Mouse (Mus musculus): ENCODE results near the gene Tnfrsf25.

DNA sequence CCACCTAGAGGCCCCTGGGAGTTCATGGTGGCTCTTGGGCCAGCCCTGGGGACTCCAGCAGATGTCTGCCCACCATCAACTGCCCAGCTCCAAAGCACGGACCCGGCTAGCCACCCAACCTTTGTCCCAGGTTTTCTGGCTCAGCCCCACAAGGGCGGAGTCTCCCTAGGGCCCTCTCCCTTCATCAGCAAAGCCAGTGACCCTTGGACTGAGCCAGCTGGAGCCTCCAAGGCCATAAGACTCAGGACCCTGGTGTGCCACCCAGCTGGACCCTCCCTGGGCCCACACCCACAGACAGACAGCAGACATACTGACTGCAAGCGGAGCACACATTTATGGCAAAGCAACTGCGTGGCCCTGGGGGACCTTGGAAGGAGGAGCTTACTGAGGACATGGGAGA is 13.1 kb downstream of the Tnfrsf25 start:
- TF ChIP-seq POLR2A (IDR thresholded peaks at IDR 0.05; ENCODE audit: control insufficient read depth, extremely low read depth, insufficient read depth, low read length, poor library complexity) = no peak
- no peak for TF ChIP-seq CTCF (IDR thresholded peaks at IDR 0.05; ENCODE audit: borderline replicate concordance, control insufficient read depth, extremely low read depth, insufficient read depth, low read length, poor library complexity)
